Mouse (Mus musculus): ENCODE measurements around the gene Ppm1l. TPM values are rescaled to one million over a fixed set of nuclear protein-coding genes. Genes with fewer than 3 reads are reported as not detected.

Ppm1l gene
- total RNA-seq, 2 experiments from 2014 or later, result 78.5 to 82.1 TPM

- DNase-seq (ENCODE audit: low spot score in 2 of 2), result no peak
- intact Hi-C loops (cut with DNase I), result loop anchor here (5.0 to 10.0 kb wide), 3 partner anchors 37 to 406 kb away; partner anchors contain the start of gene Nmd3
These were observed 2.5 kb downstream of the Ppm1l start for GRCm38 (mm10) chr3:69319061-69319720.

DNA sequence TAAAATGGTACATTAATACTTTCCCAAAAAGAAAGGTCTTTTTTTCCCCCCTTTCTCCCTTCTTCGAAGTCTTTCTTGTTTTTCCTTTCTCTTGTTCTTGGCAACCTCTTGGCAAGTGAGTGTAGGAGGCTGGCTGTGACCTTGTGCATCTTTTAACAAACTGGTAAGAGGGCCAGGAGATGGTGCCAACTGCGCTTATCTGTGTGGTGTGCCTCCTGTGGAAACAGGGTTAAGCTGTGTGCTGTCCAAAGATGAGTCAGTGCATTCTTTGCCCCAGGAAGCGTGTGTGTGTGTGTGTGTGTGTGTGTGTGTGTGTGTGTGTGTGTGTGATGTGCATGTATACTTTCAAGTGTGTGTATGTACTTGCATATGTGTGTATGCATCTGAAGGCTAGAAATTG, 7.3 kb downstream of the Ppm1l start:
- no peak for DNase-seq (ENCODE audit: low spot score in 2 of 2)
- intact Hi-C loops (cut with DNase I), result no loop called here

DNA sequence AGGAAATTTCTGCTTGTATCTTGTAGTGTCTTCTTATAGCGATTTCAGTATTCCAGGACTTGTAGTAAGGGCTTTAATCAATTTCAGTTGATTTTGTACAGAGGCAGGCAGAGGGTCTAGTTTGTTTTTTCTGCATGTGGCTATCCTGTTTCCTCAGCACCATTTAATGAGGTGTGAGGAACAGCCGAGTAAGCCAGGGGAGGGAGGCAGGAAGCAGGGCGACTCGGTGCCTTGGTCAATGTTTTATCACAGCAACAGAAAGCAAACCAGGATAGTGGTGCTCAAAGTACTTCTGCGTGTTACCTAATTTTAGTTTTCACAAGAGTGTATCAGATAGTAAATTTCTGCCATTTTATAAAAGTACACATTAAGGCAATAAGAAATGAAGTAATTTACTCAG, 13.2 kb downstream of the Ppm1l start:
- DNase-seq (ENCODE audit: low spot score in 2 of 2), result no peak
- intact Hi-C loops (cut with DNase I), result no loop called here

DNA sequence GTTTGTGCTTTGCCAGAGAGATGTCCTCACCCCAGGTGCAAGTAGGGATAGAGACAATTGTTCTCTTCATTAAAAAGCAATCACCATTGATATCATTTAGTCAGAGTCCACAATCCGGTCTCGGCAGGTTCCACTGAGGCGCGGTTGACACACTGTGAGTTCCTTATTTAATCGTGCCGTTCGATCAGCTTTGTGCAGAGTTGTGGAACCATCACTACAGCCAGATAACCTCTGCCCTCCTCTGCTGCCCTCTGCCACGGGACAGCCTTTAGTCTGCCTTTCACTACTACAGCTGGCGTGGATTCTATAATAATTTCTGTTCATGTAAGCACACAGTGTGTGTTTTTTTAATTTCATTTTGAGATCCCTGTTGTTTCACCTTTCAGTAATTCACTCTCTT, 17.2 kb downstream of the Ppm1l start:
- no peak for DNase-seq (ENCODE audit: low spot score in 2 of 2)
- intact Hi-C loops (cut with DNase I), result no loop called here

- no peak for DNase-seq (ENCODE audit: low spot score in 2 of 2)
- intact Hi-C loops (cut with DNase I), result no loop called here
These were observed 23.8 kb downstream of the Ppm1l start for GRCm38 (mm10) chr3:69340486-69340885.

DNA sequence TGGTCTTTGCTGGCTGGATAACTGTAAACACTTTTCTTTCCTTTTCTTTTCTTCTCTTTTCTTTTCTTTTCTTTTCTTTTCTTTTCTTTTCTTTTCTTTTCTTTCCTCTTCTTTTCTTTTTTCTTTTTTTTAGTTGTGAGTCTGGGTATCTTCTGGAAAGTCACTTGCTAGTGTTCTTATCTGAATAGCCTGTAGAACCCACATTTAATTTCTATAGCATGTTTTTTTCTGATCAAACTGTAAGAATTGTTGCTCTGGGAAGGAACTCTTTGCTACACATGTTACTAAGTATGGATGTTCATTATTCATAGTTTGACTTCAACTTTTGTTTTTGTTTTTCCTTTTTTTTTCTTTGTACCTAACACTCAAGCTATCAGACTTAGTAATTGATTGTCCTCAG, 24.3 kb downstream of the Ppm1l start:
- intact Hi-C loops (cut with DNase I), result no loop called here
- DNase-seq (ENCODE audit: low spot score in 2 of 2), result no peak

DNA sequence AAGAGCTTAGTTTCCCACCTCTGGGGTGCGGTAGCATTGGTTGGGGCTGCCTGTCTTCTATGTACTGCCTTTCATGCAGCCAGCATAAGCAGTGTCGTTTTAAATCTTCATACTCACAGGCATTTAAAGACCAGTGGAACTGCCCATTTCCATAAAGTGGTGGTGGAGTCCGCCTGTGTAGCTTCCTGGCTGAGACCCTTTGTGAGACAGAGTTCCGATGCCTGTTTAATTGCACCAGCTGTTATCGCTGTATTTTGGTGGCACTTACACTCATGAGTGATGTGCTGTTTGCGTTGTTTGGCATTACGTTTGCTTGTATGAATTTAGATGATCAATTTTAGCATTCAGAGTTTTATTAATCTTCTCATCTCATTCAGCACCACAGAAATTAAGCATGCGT, 24.9 kb downstream of the Ppm1l start:
- intact Hi-C loops (cut with DNase I), result no loop called here
- no peak for DNase-seq (ENCODE audit: low spot score in 2 of 2)

DNA sequence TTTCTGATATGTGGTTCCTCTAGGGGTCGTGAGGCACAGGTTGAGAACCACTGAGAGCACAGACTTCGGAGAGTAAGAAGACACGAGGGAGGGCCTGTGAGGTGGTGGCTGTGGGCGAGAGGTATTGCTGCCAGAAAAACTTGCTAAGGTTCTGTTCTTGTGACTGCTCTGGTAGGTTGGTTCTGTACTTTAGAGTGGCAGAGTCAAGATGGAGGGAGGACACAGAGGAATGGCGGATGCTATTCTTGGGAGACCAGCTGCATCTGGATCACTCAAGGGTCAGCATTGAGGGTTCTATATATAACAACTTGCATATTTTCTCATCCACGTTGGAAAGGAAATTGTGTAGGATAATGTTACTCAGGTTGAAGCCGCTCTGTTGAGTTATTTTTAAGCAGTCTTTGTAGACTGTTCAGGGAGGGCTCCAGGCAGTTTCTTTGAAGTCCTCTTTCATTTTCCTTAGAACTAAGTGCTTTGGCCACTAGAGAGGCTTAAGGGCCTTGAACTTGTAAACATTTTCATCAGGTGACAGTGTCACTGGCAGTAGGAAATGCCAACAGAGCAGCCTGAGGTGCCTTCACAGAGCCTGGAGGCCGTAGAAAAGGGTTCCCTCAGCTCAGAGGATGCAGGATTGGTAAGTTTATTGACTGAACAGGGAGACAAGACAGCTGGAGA, 25.7 kb downstream of the Ppm1l start:
- intact Hi-C loops (cut with DNase I), result no loop called here
- peak in 1 of 2 experiments; percentile 15 for DNase-seq (ENCODE audit: low spot score in 2 of 2)

GRCm38 (mm10) chr3:69343124-69343523, 26.5 kb downstream of the Ppm1l start:
- DNase-seq (ENCODE audit: low spot score in 2 of 2), result no peak
- intact Hi-C loops (cut with DNase I), result no loop called here

GRCm38 (mm10) chr3:69346514-69346913, 29.9 kb downstream of the Ppm1l start:
- intact Hi-C loops (cut with DNase I), result no loop called here
- DNase-seq (ENCODE audit: low spot score in 2 of 2), result no peak

DNA sequence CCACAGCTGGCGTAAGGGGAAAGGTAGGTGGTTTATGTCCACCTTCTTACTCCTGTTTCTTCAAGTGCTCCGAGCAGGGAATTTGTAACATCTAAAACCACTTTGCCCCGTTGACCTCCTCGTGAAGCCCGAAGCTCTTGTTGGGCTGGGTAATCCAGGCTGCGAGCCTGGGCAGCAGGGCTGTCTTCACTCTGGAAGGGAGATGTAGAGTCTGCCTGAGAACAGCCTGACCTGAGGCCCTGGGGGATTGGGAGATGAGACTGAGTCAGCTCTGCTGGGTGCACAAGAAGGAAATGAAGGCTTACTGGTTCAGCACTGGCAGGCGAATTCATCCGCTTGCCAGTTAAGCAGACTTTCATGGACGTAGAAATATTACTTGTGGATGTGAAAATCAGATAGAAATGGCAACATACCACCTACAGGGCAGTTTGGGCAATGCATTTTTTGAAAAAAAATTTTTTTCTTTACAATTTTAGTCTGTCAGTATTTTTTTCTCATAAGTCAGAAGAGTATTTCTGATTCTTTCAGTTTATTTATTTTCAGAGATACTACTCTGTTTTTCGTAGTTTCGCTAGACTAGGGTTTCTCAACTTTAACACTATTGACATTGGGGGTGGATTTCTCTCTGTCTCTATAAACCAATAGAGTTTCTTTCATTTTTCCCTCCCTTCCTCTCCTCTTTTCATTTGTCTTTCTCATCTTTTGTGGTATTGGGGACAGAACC, 31.7 kb downstream of the Ppm1l start:
- intact Hi-C loops (cut with DNase I), result no loop called here
- DNase-seq (ENCODE audit: low spot score in 2 of 2), result peak in 1 of 2 experiments; percentile 39

- DNase-seq (ENCODE audit: low spot score in 2 of 2), result no peak
- intact Hi-C loops (cut with DNase I), result no loop called here
These were observed 32.2 kb downstream of the Ppm1l start for GRCm38 (mm10) chr3:69348921-69349237.

- intact Hi-C loops (cut with DNase I), result no loop called here
- DNase-seq (ENCODE audit: low spot score in 2 of 2), result no peak
These were observed 33.3 kb downstream of the Ppm1l start for GRCm38 (mm10) chr3:69349973-69350372.

DNA sequence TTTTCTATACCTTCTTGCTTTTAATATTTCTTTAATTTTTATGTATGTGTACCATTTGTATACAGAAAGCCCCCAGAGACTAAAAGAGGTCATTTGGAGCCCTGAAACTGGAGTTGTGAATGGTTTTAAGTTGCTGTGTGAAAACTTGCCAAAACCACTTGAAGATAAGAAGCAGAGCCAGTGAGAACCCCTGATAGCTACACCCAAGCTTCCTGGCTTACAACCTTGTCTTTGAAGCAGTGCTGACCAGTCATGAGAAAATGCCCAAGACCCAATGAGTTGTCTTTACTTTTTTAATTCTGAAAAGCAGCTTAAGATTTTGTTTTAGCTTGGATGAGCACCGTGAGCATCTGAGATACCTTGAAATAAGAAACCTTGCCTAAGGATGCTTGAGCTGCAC, 35.5 kb downstream of the Ppm1l start:
- intact Hi-C loops (cut with DNase I), result no loop called here
- no peak for DNase-seq (ENCODE audit: low spot score in 2 of 2)

DNA sequence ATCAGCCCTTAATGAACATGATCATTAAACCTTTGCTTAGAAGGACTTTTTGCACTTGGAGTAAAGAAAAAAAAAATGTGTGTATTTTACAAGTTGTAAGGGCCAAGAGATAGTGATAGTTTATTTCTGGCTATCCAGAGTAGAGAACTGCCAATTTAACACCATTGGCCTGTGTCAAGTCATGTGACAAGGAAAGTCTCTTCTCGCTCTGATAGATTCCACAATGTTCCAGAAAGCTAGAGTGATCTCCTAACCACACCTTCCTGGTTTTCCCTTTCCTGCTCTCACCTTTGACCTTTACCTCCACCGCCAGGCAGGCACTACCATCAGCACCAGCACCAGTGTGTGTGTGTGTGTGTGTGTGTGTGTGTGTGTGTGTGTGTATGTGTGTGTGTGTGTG, 38.0 kb downstream of the Ppm1l start:
- DNase-seq (ENCODE audit: low spot score in 2 of 2), result no peak
- intact Hi-C loops (cut with DNase I), result no loop called here

GRCm38 (mm10) chr3:69356078-69356665, 39.5 kb downstream of the Ppm1l start:
- DNase-seq (ENCODE audit: low spot score in 2 of 2), result no peak
- intact Hi-C loops (cut with DNase I), result no loop called here

DNA sequence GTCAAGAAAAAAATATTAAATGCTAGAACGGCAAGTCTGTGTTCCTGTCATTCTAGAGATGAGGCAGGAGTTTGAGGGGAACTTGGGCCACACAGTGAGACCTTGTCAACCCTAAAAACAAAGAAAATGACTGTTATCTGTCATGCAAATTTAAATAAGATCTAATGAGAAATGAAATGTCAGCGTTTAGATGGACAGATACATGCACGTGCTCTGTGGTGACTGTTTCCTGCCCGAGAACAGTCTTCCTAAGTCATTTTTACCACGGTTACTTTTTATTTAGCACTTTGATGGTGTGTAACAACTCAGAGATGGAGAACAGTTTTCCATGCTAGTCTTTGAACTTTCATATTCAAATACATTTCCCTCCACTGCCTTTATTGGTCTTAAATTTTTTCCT, 40.1 kb downstream of the Ppm1l start:
- intact Hi-C loops (cut with DNase I), result no loop called here
- no peak for DNase-seq (ENCODE audit: low spot score in 2 of 2)

GRCm38 (mm10) chr3:69357897-69358619, 41.4 kb downstream of the Ppm1l start:
- no peak for DNase-seq (ENCODE audit: low spot score in 2 of 2)
- intact Hi-C loops (cut with DNase I), result no loop called here

DNA sequence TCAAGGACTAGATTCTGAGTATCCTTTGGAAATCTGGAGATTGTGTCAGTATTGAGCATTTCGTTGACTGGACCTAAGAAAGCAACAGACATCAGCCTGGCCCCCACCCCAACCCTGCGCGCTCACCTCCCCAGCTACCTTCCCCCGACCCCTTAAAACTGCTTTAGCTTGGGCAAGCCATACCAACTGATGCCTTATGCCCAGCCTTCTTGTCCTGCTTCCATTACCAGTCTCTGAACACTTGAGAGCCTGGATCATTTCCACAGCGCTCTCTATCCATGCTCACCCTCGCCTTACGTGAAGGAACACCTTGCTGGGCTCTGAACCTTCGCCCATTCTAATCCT, 41.9 kb downstream of the Ppm1l start:
- intact Hi-C loops (cut with DNase I), result no loop called here

More for the DNA sequence above, 41.9 kb downstream of the Ppm1l start:
- no peak for DNase-seq (ENCODE audit: low spot score in 2 of 2)
